Mouse (Mus musculus) megakaryocyte-erythroid progenitor cell, adult 5-6 weeks (primary cell): ENCODE results near the gene Fanci. TPM values are rescaled to one million over a fixed set of nuclear protein-coding genes. Genes with fewer than 3 reads are reported as not detected.

Source experiments
- ATAC-seq: replicated peaks from 2 replicates; pipeline ENCODE4 v1.8.0; 2016; ENCODE audit warnings: mild to moderate bottlenecking, inconsistent platforms; ENCODE audit not compliant: severe bottlenecking, poor library complexity, low FRiP score, low TSS enrichment
- total RNA-seq, 2 experiments: library from RNA; stranded (forward) in 1 of 2; stranded (reverse) in 1 of 2; fragments of 200-1000, 215-1000 nt in 1 of 2; fragments of >200 nt in 1 of 2; fragmentation: Nextera tagmentation in 1 of 2; gene quantifications; 2 replicates each; pipeline ENCODE4 v1.2.3; 2014 to 2017

Gene Fanci
- total RNA-seq, 2 experiments from 2014 or later = 19.5 to 25.3 TPM

- no peak for ATAC-seq
Measured at GRCm38 (mm10) chr7:79447048-79447447, 55.3 kb downstream of the Fanci start.

GRCm38 (mm10) chr7:79447486-79447885 is 55.8 kb downstream of the Fanci start:
- no peak for ATAC-seq

- no peak for ATAC-seq
Measured at GRCm38 (mm10) chr7:79461721-79462120, 70.0 kb downstream of the Fanci start.

GRCm38 (mm10) chr7:79463376-79464077 is 71.8 kb downstream of the Fanci start:
- ATAC-seq = no peak

- ATAC-seq = no peak
Measured at GRCm38 (mm10) chr7:79464776-79465420, 73.2 kb downstream of the Fanci start.

- ATAC-seq = no peak
Measured at GRCm38 (mm10) chr7:79465461-79466044, 73.8 kb downstream of the Fanci start.

DNA sequence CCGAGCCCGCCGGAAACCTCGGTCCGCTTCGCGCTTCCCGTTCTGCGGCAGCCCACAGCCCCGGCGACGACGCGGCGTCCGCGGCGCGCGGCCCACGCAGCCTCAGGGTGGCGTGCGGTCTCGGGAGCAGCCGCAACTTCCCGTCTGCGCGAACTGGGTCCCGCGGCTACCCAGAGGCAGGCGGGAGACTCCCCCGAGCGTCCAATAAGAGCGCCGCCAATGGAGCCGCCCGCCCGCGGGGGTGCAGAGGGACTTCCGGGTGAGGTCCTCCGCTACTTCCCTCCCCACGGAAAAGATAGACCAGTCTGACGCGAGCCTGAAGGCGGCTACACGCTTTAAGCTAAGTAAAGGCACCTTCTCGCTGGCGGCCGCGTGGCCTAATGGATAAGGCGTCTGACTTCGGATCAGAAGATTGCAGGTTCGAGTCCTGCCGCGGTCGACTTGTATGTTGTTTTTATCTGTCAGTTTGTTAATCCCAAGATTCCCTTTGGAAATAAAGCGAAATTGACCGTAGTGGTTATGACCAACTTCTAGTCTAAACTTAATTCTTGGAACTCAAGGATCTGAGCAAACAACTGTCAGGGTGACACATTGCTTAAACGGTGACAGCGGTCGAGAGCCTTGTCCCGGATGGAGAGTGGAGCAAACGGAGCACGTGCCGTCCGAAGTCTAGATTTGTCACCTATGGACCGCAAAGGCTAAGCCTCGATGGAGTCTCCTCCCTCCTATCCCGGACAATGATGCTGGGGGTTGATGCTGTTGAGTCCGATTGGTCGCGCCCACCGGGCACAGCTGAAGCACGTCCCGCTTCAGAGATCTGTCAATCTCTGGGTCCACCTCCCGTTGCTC is 74.5 kb downstream of the Fanci start, which contains the start of gene Polg:
TSS of gene Polg (minus strand) at position 310 of the 849 bp plus-strand sequence.
- peak; percentile 93 for ATAC-seq

- ATAC-seq = no peak
Measured at GRCm38 (mm10) chr7:79467951-79468350, 76.2 kb downstream of the Fanci start.

- ATAC-seq = 0 out of 2 replicates have a peak, but pooled peaks have one; percentile 6
Measured at GRCm38 (mm10) chr7:79468994-79469393, 77.3 kb downstream of the Fanci start.

- no peak for ATAC-seq
Measured at GRCm38 (mm10) chr7:79469766-79470165, 78.0 kb downstream of the Fanci start.

GRCm38 (mm10) chr7:79470718-79471117 is 79.0 kb downstream of the Fanci start:
- ATAC-seq = no peak

GRCm38 (mm10) chr7:79471436-79471835 is 79.7 kb downstream of the Fanci start:
- no peak for ATAC-seq

DNA sequence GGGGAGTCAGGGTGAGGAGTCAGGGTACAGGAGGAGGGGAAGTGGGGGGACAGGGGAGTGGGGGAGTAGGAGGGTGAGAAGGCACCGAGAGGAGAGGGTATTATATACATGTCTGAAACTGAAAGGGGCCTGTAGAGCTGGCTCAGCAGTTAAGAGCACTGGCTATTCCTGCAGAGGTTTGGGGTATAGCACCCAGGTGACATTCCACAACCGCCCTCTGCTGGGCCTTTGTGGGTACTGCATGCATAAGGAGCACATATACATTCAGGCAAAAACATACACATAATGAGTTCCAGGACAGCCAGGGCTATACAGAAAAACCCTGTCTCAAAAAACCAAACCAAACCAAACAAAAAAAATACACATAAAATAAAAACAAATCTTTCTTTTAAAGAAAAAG is 81.1 kb downstream of the Fanci start:
- ATAC-seq = no peak

- ATAC-seq = no peak
Measured at GRCm38 (mm10) chr7:79473496-79474194, 81.9 kb downstream of the Fanci start.

DNA sequence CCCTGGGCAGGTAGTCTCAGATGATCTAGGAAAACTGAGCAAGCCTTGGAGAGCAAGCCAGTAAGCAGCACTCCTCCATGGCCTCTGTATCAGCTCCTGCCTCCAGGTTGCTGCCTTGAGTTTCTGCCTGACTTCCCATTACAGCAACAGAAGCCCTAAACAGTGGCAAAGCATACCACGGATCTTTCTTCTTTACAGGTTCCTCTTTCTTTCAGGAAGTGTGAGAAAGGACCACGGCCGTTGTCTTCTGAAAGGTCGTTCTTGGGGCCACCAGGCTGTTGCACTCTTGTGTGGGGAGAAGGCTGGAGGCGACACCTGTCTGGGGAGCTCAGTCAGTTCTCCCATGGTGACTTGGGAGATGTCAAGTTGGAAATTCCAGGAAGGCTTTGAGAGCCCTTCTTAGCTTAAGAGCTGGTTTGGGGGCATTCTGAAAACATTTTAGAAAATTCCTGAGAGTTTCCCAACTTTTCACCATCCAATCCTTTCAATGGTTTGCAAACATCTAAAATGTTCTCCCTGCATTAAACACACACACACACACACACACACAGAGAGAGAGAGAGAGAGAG is 83.2 kb downstream of the Fanci start:
- no peak for ATAC-seq

- no peak for ATAC-seq
Measured at GRCm38 (mm10) chr7:79486528-79486927, 94.8 kb downstream of the Fanci start.

DNA sequence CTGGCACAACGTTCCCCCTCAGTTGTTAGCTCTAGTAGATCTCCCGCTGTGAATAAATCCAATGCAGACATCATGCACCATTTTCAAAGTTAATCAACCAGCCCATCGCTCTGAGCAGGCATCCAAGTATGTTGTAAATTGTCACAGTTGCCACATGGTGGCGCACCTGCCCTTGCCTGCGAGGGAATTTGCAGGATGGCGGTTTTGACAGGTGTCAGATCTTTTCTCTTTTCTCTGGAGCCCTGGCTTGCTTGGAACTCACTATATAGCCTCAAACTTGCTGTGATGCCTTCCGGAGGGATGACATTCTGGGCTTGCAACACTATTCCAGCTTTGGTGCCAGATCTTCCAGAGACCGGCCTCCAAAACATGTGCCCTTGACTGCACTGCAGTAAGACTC is 102.2 kb downstream of the Fanci start:
- peak; percentile 43; the same call in 1 of the 2 replicates for ATAC-seq

GRCm38 (mm10) chr7:79495988-79496815 is 104.5 kb downstream of the Fanci start:
- ATAC-seq = peak; percentile 90
